Mouse (Mus musculus) adrenal gland, postnatal 25 days (tissue): ENCODE data around the gene Gm1113. TPM values are rescaled to one million over a fixed set of nuclear protein-coding genes. Genes with fewer than 3 reads are reported as not detected.

Source experiments
- DNase-seq: peaks from one replicate; pipeline ENCODE4 v3.0.0; 2021; ENCODE audit warnings: mixed read lengths
- total RNA-seq: library from RNA; stranded (reverse); gene quantifications from 2 replicates; pipeline ENCODE4 v1.2.3, GENCODE M21; 2021

Gene Gm1113
- total RNA-seq, 1 experiment from 2014 or later = not detected

DNA sequence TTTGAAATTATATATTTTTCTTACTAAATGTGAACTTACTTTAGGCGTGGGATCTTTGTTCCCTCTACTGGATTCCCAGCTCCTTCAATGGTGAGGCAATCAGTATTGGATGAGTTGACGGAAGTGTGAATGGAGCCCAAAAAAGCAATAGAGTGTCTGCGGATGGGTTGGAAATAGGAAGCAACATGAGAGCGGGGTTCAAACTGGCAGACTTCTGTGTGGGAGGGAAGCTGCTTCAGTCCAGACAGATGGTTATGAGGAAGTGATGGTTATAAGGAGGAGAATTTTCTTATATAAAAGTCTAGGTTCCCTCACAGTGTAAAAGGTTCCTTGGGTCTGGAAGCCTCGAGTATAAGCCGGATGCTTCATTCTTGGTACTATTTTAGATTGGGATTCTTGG, 38.6 kb downstream of the Gm1113 start:
- DNase-seq = no peak

- no peak for DNase-seq
Observed at GRCm38 (mm10) chr9:35475394-35475793, 42.7 kb downstream of the Gm1113 start.

- DNase-seq = no peak
Observed at GRCm38 (mm10) chr9:35474104-35474724, 43.9 kb downstream of the Gm1113 start.

DNA sequence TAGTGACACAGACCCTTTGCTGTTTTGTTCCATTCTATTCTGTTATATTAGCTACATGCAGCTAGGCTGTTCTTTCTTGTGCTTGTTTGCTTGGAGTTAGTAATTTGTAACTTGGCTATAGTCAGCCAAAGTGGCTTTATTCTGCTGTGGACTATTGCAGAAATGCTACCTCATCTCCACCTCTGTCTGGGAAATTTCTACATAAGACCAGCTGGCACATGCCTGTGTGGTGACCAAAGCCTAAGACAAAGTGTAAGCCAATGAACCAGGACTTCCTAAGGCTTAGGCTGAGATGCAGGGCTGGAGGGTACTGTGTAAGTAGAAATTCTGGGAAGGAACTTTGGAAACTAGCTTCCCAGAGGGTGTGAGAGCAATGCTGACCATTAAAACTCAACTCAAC, 49.2 kb downstream of the Gm1113 start:
- no peak for DNase-seq

- DNase-seq = no peak
Observed at GRCm38 (mm10) chr9:35467264-35467817, 50.7 kb downstream of the Gm1113 start.

GRCm38 (mm10) chr9:35459594-35459993, 58.5 kb downstream of the Gm1113 start:
- no peak for DNase-seq

Other genes starting within 250 kb of the Gm1113 start
- gene Cdon, start 97.1 kb downstream of the Gm1113 start, total RNA-seq = 10.7 and 13.1 TPM in 2 replicates
- 0.52 and 0.73 TPM in 2 replicates for gene Ddx25, start 40.3 kb upstream of the Gm1113 start, total RNA-seq
- 12.8 and 13.5 TPM in 2 replicates for gene Pus3, start 40.3 kb upstream of the Gm1113 start, total RNA-seq
- 0.52 TPM in 1 of 2 replicates, not detected in the other for gene Pate2, start 52.0 kb upstream of the Gm1113 start, total RNA-seq
- gene Hyls1, start 52.1 kb upstream of the Gm1113 start, total RNA-seq = 4.5 and 5.4 TPM in 2 replicates
- gene Pate4, start 93.7 kb upstream of the Gm1113 start, total RNA-seq = not detected in 2 replicates
- not detected in 2 replicates for gene Pate3, start 129.9 kb upstream of the Gm1113 start, total RNA-seq
- not detected in 2 replicates for gene Pate1, start 169.1 kb upstream of the Gm1113 start, total RNA-seq
- not detected in 2 replicates for gene Gm17677, start 222.8 kb upstream of the Gm1113 start, total RNA-seq